Mouse (Mus musculus): ENCODE results near the gene Mpv17l2.

The Mpv17l2 gene

GRCm38 (mm10) chr8:70750128-70750680, 10.5 kb downstream of the Mpv17l2 start:
- peak in 1 of 2 experiments; percentile 9 for DNase-seq (ENCODE audit: low spot score in 2 of 2)

GRCm38 (mm10) chr8:70749097-70749674, 11.6 kb downstream of the Mpv17l2 start:
- DNase-seq (ENCODE audit: low spot score in 2 of 2): peak in 1 of 2 experiments; percentile 8

GRCm38 (mm10) chr8:70748246-70749096, 12.3 kb downstream of the Mpv17l2 start:
- DNase-seq (ENCODE audit: low spot score in 2 of 2): no peak

GRCm38 (mm10) chr8:70747211-70747890, 13.4 kb downstream of the Mpv17l2 start:
- DNase-seq (ENCODE audit: low spot score in 2 of 2): no peak

GRCm38 (mm10) chr8:70746676-70747075, 14.1 kb downstream of the Mpv17l2 start:
- no peak for DNase-seq (ENCODE audit: low spot score in 2 of 2)

GRCm38 (mm10) chr8:70745691-70746220, 15.0 kb downstream of the Mpv17l2 start:
- DNase-seq (ENCODE audit: low spot score in 2 of 2): no peak

GRCm38 (mm10) chr8:70744806-70745205, 15.9 kb downstream of the Mpv17l2 start:
- no peak for DNase-seq (ENCODE audit: low spot score in 2 of 2)

GRCm38 (mm10) chr8:70743656-70744590, 16.8 kb downstream of the Mpv17l2 start:
- no peak for DNase-seq (ENCODE audit: low spot score in 2 of 2)

GRCm38 (mm10) chr8:70742981-70743655, 17.6 kb downstream of the Mpv17l2 start:
- DNase-seq (ENCODE audit: low spot score in 2 of 2): no peak

- DNase-seq (ENCODE audit: low spot score in 2 of 2): no peak
Measured at GRCm38 (mm10) chr8:70742176-70742575, 18.6 kb downstream of the Mpv17l2 start.

- no peak for DNase-seq (ENCODE audit: low spot score in 2 of 2)
Measured at GRCm38 (mm10) chr8:70741661-70742060, 19.1 kb downstream of the Mpv17l2 start.

- no peak for DNase-seq (ENCODE audit: low spot score in 2 of 2)
Measured at GRCm38 (mm10) chr8:70738211-70738610, 22.5 kb downstream of the Mpv17l2 start.

- no peak for DNase-seq (ENCODE audit: low spot score in 2 of 2)
Measured at GRCm38 (mm10) chr8:70737705-70738104, 23.0 kb downstream of the Mpv17l2 start.

- no peak for DNase-seq (ENCODE audit: low spot score in 2 of 2)
Measured at GRCm38 (mm10) chr8:70730956-70731355, 29.8 kb downstream of the Mpv17l2 start.

- no peak for DNase-seq (ENCODE audit: low spot score in 2 of 2)
Measured at GRCm38 (mm10) chr8:70729808-70730475, 30.8 kb downstream of the Mpv17l2 start.

GRCm38 (mm10) chr8:70726721-70727120, 34.0 kb downstream of the Mpv17l2 start:
- DNase-seq (ENCODE audit: low spot score in 2 of 2): no peak

- no peak for DNase-seq (ENCODE audit: low spot score in 2 of 2)
Measured at GRCm38 (mm10) chr8:70725792-70726447, 34.8 kb downstream of the Mpv17l2 start.

GRCm38 (mm10) chr8:70724216-70724615, 36.5 kb downstream of the Mpv17l2 start:
- DNase-seq (ENCODE audit: low spot score in 2 of 2): no peak

Measured in frontal cortex, postnatal 14 days (tissue).